Mouse (Mus musculus): ENCODE results near the gene Xrcc5.

The Xrcc5 gene

GRCm38 (mm10) chr1:72315447-72315846, 8.2 kb downstream of the Xrcc5 start:
- no peak for DNase-seq (ENCODE audit: low spot score in 2 of 2)

DNA sequence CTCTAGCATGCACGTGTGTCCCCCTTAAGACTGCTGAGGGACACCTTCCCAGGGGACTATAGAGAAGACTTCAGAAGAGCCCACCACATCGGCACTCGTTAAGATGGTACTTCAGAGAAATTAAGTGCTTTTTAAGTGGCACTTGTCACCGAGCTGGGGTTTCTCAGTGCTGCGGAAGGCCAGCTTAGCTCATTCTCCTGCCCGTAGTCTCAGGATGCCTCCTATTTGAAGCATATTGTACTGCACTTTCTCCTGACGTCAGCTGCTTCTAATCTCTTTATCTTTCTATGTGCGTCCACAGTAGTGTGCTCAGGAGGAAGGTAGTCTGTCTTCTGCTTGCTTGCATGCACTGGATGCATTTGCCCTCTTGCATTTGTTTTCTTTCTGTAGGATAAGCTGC, 9.2 kb downstream of the Xrcc5 start:
- no peak for DNase-seq (ENCODE audit: low spot score in 2 of 2)

GRCm38 (mm10) chr1:72316901-72317300, 9.7 kb downstream of the Xrcc5 start:
- DNase-seq (ENCODE audit: low spot score in 2 of 2): no peak

DNA sequence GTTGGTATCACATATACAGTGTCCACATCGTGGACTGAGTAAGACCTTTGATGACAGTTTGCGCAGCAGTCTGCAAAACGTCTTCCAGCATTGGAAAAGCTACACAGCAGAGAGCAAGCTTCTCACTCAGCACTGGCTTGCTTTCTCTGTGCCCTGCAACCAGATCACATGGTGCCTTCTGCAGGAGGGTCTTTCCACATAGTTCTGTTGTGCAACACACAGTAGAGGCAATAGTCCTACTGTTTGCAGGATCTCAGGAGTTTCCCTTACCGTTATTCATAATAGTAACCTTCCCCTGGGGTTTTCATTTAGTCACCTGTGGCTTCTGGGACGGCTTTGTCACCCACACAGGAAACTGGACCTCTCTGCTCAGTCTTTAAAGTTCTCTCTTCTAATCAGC, 13.5 kb downstream of the Xrcc5 start:
- no peak for DNase-seq (ENCODE audit: low spot score in 2 of 2)

DNA sequence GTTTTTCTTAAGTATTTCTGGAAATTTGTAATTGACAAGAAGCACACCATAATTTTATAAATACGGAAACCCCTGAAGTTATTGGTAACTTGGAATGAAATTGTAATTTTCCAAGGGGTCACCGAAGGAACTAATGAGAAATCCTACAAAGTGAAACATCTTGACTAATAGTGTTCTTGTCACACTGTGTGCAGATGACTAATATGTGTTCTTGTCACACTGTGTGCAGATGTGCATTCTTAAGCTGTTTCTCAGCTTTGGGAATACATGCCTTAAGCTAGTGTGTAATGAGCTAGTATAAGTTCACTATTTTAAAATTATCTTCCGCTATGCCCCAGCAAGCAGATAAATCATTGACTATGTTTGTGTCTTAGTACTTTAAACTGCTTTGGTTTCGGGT, 16.0 kb downstream of the Xrcc5 start:
- DNase-seq (ENCODE audit: low spot score in 2 of 2): no peak

GRCm38 (mm10) chr1:72326162-72326821, 19.1 kb downstream of the Xrcc5 start:
- no peak for DNase-seq (ENCODE audit: low spot score in 2 of 2)

DNA sequence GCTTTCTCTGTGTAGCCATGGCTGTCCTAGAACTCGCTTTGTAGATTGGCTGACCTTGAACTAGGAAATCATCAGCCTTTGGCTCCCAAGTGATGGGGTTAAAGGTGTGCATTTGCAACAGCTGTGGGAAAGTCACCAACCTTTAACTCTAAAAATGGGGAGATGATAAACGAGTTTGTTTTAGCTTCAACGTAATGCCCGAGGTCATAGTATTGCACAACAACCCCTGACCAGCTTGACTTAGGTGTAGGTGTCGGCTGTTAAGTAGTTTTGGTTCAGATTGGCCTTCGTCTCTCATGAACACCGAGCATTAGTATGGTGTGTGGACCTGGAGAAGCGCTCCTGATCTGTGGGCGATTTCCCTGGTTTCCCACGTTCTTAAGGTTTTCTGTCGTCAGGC, 27.6 kb downstream of the Xrcc5 start:
- no peak for DNase-seq (ENCODE audit: low spot score in 2 of 2)

- no peak for DNase-seq (ENCODE audit: low spot score in 2 of 2)
Measured at GRCm38 (mm10) chr1:72336780-72337179, 29.6 kb downstream of the Xrcc5 start.

DNA sequence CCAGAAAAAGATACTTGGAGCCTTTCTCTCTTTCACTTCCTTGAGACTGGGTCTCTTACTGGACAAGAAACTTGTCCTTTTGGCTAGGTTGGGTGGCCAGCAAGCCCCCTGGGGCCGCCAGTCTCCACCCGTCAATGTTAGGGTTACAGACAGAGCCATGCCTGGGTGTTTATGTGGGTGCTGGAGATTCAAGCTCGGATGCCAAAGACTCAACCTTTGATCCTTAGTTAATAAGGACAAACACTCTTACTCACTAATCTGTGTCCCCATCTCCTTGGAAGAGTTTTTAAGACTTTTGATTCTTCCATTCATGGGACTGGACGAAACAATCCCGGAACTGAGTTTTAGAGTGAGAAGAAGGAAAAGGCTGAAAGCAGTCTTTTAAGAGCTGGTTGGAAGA, 31.1 kb downstream of the Xrcc5 start:
- DNase-seq (ENCODE audit: low spot score in 2 of 2): no peak

DNA sequence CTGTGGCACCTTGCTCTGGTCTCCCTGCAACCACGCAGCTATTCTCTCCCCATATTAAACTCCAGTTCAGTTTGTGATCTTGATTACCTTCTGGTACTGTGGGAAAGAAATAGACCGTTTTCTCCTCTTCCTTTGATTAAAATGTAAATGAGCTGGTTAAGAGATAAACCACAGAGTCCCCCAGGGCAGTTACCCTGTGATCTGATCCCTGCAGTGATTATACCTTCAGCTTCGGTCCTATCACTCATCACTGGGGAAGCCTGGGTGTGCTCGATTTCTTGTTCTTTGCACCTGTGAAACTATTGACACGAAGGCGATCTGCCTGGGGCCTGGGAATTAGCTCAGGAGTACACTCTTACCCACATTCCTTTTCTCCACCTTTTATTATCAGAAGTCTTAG, 40.7 kb downstream of the Xrcc5 start:
- no peak for DNase-seq (ENCODE audit: low spot score in 2 of 2)

DNA sequence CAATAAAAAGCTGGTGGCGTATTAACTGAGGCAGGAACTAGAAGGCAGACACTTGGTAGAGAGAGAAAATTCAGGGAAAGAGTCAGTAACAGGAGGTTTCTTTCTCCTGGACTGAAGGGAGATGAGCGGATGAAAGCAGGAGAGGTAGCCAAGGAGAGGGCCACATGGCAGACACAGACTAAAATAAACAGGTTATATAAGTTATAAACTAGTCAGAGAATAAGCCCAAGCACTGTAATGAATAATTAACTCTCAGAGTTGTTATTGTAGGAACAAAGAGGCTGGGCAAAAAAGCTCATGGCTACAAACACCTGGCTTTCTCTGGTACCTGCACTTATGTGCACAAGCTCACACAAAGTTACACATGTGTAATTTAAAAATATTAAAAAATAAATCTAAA, 47.6 kb downstream of the Xrcc5 start:
- no peak for DNase-seq (ENCODE audit: low spot score in 2 of 2)

GRCm38 (mm10) chr1:72358216-72358615, 51.0 kb downstream of the Xrcc5 start:
- DNase-seq (ENCODE audit: low spot score in 2 of 2): no peak

- no peak for DNase-seq (ENCODE audit: low spot score in 2 of 2)
Measured at GRCm38 (mm10) chr1:72359462-72359861, 52.2 kb downstream of the Xrcc5 start.

DNA sequence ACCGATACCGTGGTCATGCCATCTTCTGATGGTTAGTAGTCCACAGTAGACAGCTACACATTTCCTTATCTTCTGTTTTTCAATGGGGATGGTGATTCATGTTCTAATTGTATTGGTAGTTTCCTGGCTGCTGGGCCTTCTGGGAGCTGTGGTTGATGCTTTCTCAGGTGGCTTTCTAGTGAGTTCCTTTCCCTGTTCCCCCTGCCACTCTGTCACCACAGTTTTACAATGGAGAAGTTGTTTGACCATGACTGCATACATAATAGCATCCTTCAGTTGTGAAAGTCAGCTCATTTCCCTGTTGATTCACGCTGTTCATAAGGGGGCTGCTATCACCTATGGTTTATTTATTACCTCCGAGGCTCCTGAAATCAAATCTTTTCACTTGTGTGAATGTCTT, 53.6 kb downstream of the Xrcc5 start:
- no peak for DNase-seq (ENCODE audit: low spot score in 2 of 2)

- DNase-seq (ENCODE audit: low spot score in 2 of 2): no peak
Measured at GRCm38 (mm10) chr1:72364661-72365060, 57.4 kb downstream of the Xrcc5 start.

GRCm38 (mm10) chr1:72372512-72372911, 65.3 kb downstream of the Xrcc5 start:
- no peak for DNase-seq (ENCODE audit: low spot score in 2 of 2)

GRCm38 (mm10) chr1:72372913-72373312, 65.7 kb downstream of the Xrcc5 start:
- no peak for DNase-seq (ENCODE audit: low spot score in 2 of 2)

- DNase-seq (ENCODE audit: low spot score in 2 of 2): no peak
Measured at GRCm38 (mm10) chr1:72373648-72374047, 66.4 kb downstream of the Xrcc5 start.

DNA sequence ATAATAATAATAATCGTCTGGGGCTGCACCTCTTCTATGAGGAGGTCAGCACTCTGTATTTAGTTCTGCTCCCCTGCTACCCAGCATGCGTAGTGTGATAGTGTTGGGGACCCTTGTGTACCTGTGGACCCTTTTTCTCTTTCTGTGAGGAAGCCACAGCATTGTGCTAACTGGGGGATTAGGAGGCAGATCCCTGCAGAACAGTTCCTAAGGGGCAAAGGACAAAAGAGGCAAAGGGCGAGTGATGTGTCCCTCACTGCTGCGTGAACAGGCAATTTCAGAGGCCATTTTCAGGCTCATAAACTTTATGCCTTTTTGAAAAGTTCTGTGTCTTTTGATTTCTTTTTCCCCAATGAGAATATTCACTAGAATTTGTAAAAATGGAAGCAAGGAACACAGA, 66.8 kb downstream of the Xrcc5 start:
- no peak for DNase-seq (ENCODE audit: low spot score in 2 of 2)

GRCm38 (mm10) chr1:72378151-72378550, 70.9 kb downstream of the Xrcc5 start:
- DNase-seq (ENCODE audit: low spot score in 2 of 2): no peak

DNA sequence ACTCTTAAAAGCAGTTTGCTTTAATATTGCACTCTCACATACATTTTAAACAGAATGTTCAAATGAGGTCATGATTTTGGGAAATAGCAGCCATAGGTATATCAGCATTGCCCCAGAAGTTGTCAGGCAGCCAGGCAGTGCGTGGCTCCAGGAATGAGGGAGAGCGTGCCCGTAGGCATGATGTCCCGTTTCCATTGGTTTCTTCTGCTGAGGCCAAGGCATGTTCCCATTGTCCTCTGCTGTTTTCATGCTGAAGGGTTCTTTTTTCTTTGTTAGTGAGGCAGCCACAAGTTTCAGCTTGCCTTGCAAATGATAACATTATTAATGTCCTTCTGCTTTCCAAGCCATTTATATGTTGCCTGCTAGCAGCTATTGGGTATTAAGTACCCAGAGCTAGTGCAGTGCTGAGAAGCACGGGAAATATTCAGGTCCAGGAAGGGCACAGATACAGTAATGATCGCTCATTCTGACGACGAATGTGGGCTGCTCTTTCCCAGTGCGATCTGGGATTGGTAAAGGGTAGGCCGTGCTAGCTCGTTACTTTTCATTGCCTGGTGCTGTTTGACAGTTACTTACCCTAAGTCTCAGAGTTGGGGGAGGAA, 72.6 kb downstream of the Xrcc5 start:
- DNase-seq (ENCODE audit: low spot score in 2 of 2): no peak

DNA sequence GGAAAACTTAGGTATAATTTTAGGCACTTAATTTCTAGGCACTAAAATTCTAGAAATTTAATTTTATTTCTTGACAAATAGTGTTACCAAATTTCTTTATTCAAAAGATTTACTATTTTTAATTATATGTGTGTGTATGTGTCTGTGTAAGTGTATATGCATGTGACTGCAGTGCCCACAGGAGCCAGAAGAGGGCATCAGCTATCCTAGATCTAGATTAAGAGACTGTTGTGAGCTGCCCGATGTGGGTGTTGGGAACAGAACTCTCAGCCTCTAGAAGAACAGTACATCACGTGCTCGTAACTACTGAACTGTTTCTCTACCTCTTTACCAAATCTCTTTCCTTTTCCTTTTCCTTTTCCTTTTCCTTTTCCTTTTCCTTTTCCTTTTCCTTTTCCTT, 73.3 kb downstream of the Xrcc5 start:
- DNase-seq (ENCODE audit: low spot score in 2 of 2): no peak

DNA sequence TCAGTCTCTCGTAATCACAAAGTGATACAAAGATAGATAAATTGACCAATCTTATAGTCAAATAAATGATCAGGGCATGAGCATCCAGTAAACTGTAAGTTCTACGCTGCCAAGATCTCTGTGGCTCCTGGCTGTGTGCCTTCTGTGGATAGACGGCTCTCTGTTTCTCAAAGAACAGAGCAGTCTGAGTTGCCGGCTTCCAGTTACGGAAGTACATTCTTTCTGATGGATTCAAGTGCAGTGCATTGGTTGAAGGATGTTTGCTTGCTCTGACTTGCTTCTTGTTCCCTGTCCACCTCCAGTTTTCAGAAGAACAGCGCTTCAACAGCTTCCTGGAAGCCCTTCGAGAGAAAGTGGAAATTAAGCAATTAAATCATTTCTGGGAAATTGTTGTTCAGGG, 75.8 kb downstream of the Xrcc5 start:
- no peak for DNase-seq (ENCODE audit: low spot score in 2 of 2)

GRCm38 (mm10) chr1:72383651-72384050, 76.4 kb downstream of the Xrcc5 start:
- DNase-seq (ENCODE audit: low spot score in 2 of 2): no peak
